Mouse (Mus musculus) testis, adult 2 months (tissue): Measurements from ENCODE around the gene Galnt7.

Experiments
- CTCF ChIP-seq: fragments of 200-500 bp; IDR thresholded peaks from 2 replicates; pipeline ENCODE4 v1.5.1; 2012; ENCODE audit warnings: low read depth, mild to moderate bottlenecking, inconsistent platforms, low read length, moderate library complexity; ENCODE audit not compliant: control insufficient read depth, insufficient read depth, insufficient replicate concordance
- POLR2A ChIP-seq: fragments of 200-500 bp; IDR thresholded peaks from 2 replicates; pipeline ENCODE4 v1.6.1; 2012; ENCODE audit warnings: low read depth, mild to moderate bottlenecking, inconsistent platforms, low read length, moderate library complexity; ENCODE audit not compliant: control insufficient read depth

- TF ChIP-seq POLR2A: no peak
- TF ChIP-seq CTCF: no peak
Observed at GRCm38 (mm10) chr8:57489896-57490295, 162.9 kb downstream of the Galnt7 start.
